Mouse (Mus musculus) MEL (cell line): ENCODE data around the gene Csnk2a2. TPM values are rescaled to one million over a fixed set of nuclear protein-coding genes. Genes with fewer than 3 reads are reported as not detected.

Experiments used
- DNase-seq: peaks from one replicate; pipeline ENCODE4 v3.0.0; 2011; ENCODE audit warnings: low read depth, low spot score
- H3K27ac ChIP-seq: 2 replicates; pipeline ENCODE4 v1.5.1; 2012; ENCODE audit warnings: low read depth, mild to moderate bottlenecking, control low read depth, low read length, moderate library complexity; ENCODE audit not compliant: control insufficient read depth
- H3K27me3 ChIP-seq, 2 experiments: fragments of 150-350 bp in 1 of 2; sonication (generic) in 1 of 2; 2 replicates each; pipeline ENCODE4 v1.6.1; 2012; ENCODE audit warnings: low read length in 2 of 2, mild to moderate bottlenecking in 2 of 2, improper control_type of control experiment in 1 of 2, moderate library complexity in 1 of 2; ENCODE audit not compliant: insufficient read depth in 2 of 2, control insufficient read depth in 1 of 2
- H3K36me3 ChIP-seq, 2 experiments: 2 replicates each; pipeline ENCODE4 v1.6.1; 2012 to 2014; ENCODE audit warnings: low read length in 2 of 2, improper control_type of control experiment in 1 of 2, inconsistent platforms in 1 of 2, mild to moderate bottlenecking in 1 of 2; ENCODE audit not compliant: insufficient read depth in 2 of 2, control insufficient read depth in 1 of 2
- H3K4me1 ChIP-seq, 2 experiments: fragments of 150-350 bp in 1 of 2; sonication (generic) in 1 of 2; 2 replicates each; pipeline ENCODE4 v1.6.1; 2012; ENCODE audit warnings: low read length in 2 of 2, improper control_type of control experiment in 1 of 2, mild to moderate bottlenecking in 1 of 2; ENCODE audit not compliant: insufficient read depth in 2 of 2, control insufficient read depth in 1 of 2
- H3K4me3 ChIP-seq, 2 experiments: fragments of 150-350 bp in 1 of 2; sonication (generic) in 1 of 2; 2 replicates each; pipeline ENCODE4 v1.5.1; 2012; ENCODE audit warnings: low read depth in 2 of 2, low read length in 2 of 2, mild to moderate bottlenecking in 2 of 2, moderate library complexity in 2 of 2, control low read depth in 1 of 2, improper control_type of control experiment in 1 of 2; ENCODE audit not compliant: control insufficient read depth in 1 of 2, insufficient read depth in 1 of 2
- H3K79me2 ChIP-seq: 2 replicates; pipeline ENCODE4 v1.6.1; 2012; ENCODE audit warnings: mild to moderate bottlenecking, low read length, moderate library complexity; ENCODE audit not compliant: control insufficient read depth, poor library complexity, insufficient read depth
- H3K9ac ChIP-seq: 2 replicates; pipeline ENCODE4 v1.6.1; 2012; ENCODE audit warnings: low read depth, mild to moderate bottlenecking, control low read depth, low read length, moderate library complexity; ENCODE audit not compliant: control insufficient read depth, poor library complexity, severe bottlenecking
- H3K9me3 ChIP-seq: fragments of 150-350 bp; sonication (generic); replicated peaks from 2 replicates; pipeline ENCODE4 v1.6.1; 2012; ENCODE audit warnings: mild to moderate bottlenecking, low read length, improper control_type of control experiment, moderate library complexity; ENCODE audit not compliant: insufficient read depth
- CHD2 ChIP-seq: IDR thresholded peaks from 2 replicates; pipeline ENCODE4 v1.6.1; 2011; ENCODE audit warnings: low read length, improper control_type of control experiment
- CTCF ChIP-seq, 3 experiments: IDR thresholded peaks in 2 of 3; conservative IDR thresholded peaks in 1 of 3; 2 replicates each; pipeline ENCODE4 v1.5.1; 2011 to 2012; ENCODE audit warnings: low read length in 3 of 3, low read depth in 2 of 3, mild to moderate bottlenecking in 2 of 3, improper control_type of control experiment in 1 of 3, inconsistent platforms in 1 of 3, mixed read lengths in 1 of 3, moderate library complexity in 1 of 3; ENCODE audit not compliant: control insufficient read depth in 1 of 3, insufficient read depth in 1 of 3, poor library complexity in 1 of 3, severe bottlenecking in 1 of 3
- E2F4 ChIP-seq: IDR thresholded peaks from 2 replicates; pipeline ENCODE4 v1.6.1; 2011; ENCODE audit warnings: low read depth, low read length, improper control_type of control experiment, borderline replicate concordance
- EP300 ChIP-seq, 2 experiments: IDR thresholded peaks; 2 replicates each; pipeline ENCODE4 v1.6.1; 2011; ENCODE audit warnings: improper control_type of control experiment in 2 of 2, low read length in 2 of 2, low read depth in 1 of 2, mild to moderate bottlenecking in 1 of 2
- ETS1 ChIP-seq: IDR thresholded peaks from 2 replicates; pipeline ENCODE4 v1.6.1; 2012; ENCODE audit warnings: low read depth, mild to moderate bottlenecking, inconsistent platforms, low read length, improper control_type of control experiment, moderate library complexity
- GATA1 ChIP-seq: IDR thresholded peaks from 2 replicates; pipeline ENCODE4 v1.6.1; 2011; ENCODE audit warnings: low read depth, low read length, improper control_type of control experiment
- HCFC1 ChIP-seq: IDR thresholded peaks from 2 replicates; pipeline ENCODE4 v1.6.1; 2012; ENCODE audit warnings: low read depth, mild to moderate bottlenecking, inconsistent platforms, low read length, improper control_type of control experiment, moderate library complexity
- JUND ChIP-seq: IDR thresholded peaks from 2 replicates; pipeline ENCODE4 v1.6.1; 2011; ENCODE audit warnings: low read depth, mild to moderate bottlenecking, improper control_type of control experiment, low read length
- MEF2A ChIP-seq: IDR thresholded peaks from 2 replicates; pipeline ENCODE4 v1.6.1; 2014; ENCODE audit warnings: low read depth, mild to moderate bottlenecking, inconsistent platforms, low read length, improper control_type of control experiment; ENCODE audit not compliant: poor library complexity, insufficient replicate concordance, severe bottlenecking; ENCODE audit errors: extremely low read depth
- NRF1 ChIP-seq: IDR thresholded peaks from 2 replicates; pipeline ENCODE4 v1.6.1; 2014; ENCODE audit warnings: low read depth, mild to moderate bottlenecking, inconsistent platforms, low read length, improper control_type of control experiment, moderate library complexity; ENCODE audit not compliant: poor library complexity, insufficient read depth, severe bottlenecking
- POLR2A ChIP-seq, 2 experiments: IDR thresholded peaks; 2 replicates each; pipeline ENCODE4 v1.6.1; 2011 to 2012; ENCODE audit warnings: low read length in 2 of 2, mild to moderate bottlenecking in 2 of 2, control low read depth in 1 of 2, improper control_type of control experiment in 1 of 2, low read depth in 1 of 2, moderate library complexity in 1 of 2; ENCODE audit not compliant: control insufficient read depth in 1 of 2, insufficient read depth in 1 of 2, poor library complexity in 1 of 2
- RCOR1 ChIP-seq: IDR thresholded peaks from 2 replicates; pipeline ENCODE4 v1.6.1; 2012; ENCODE audit warnings: low read depth, mild to moderate bottlenecking, inconsistent platforms, low read length, improper control_type of control experiment
- SIN3A ChIP-seq: IDR thresholded peaks from 2 replicates; pipeline ENCODE4 v1.6.1; 2012; ENCODE audit warnings: low read length, improper control_type of control experiment, inconsistent platforms
- SMC3 ChIP-seq: IDR thresholded peaks from 2 replicates; pipeline ENCODE4 v1.6.1; 2011; ENCODE audit warnings: low read depth, low read length, improper control_type of control experiment
- TCF12 ChIP-seq: IDR thresholded peaks from 2 replicates; pipeline ENCODE4 v1.6.1; 2014; ENCODE audit warnings: low read depth, mild to moderate bottlenecking, inconsistent platforms, low read length, improper control_type of control experiment, moderate library complexity
- USF1 ChIP-seq: IDR thresholded peaks from 2 replicates; pipeline ENCODE4 v1.6.1; 2014; ENCODE audit warnings: low read depth, mild to moderate bottlenecking, inconsistent platforms, low read length, improper control_type of control experiment, moderate library complexity
- ZKSCAN1 ChIP-seq: IDR thresholded peaks from 2 replicates; pipeline ENCODE4 v1.6.1; 2012; ENCODE audit warnings: low read depth, mild to moderate bottlenecking, inconsistent platforms, low read length, improper control_type of control experiment, moderate library complexity
- polyA plus RNA-seq, 2 experiments: library from polyadenylated mRNA; stranded (reverse) in 1 of 2; unstranded in 1 of 2; fragments of >175 nt in 1 of 2; fragments of >200 nt in 1 of 2; gene quantifications; 2 replicates each; pipeline versions ENCODE4 v1.2.1 to v1.2.4; 2012; ENCODE audit warnings: low replicate concordance in 2 of 2, low read depth in 1 of 2; ENCODE audit not compliant: insufficient read length in 2 of 2, insufficient read depth in 1 of 2, missing spikeins in 1 of 2
- total RNA-seq: library from RNA; depleted of rRNA; stranded (reverse); fragments of 300-350 nt; gene quantifications from 2 replicates; pipeline ENCODE4 v1.2.3, GENCODE M21; 2012

The Csnk2a2 gene
- total and polyA plus RNA-seq, 3 experiments = 44.0 to 121 TPM; not detected in 1

- Histone ChIP-seq H3K4me3 (no peak overlapping the region), H3K4me1 (peaks cover 15 to 23% of the 10 kb centered on the region in 2 experiments), H3K36me3 (peaks cover 31 to 49% of the 10 kb centered on the region in 2 experiments), H3K9me3 (no peaks in the 10 kb centered on the region), H3K27ac (peak overlapping the region; percentile 50; the same call in 1 of the 2 replicates), H3K9ac (no peak overlapping the region), H3K79me2 (no peaks in the 10 kb centered on the region), H3K27me3 (no peaks in the 10 kb centered on the region)
- peak; percentile 49; the same call in 1 of the 2 replicates for TF ChIP-seq RCOR1
- no peak for TF ChIP-seq USF1
- no peak for TF ChIP-seq POLR2A (IDR thresholded peaks at IDR 0.05; ENCODE audit: control insufficient read depth in 1 of 2, insufficient read depth in 1 of 2, low read depth in 1 of 2, low read length in 2 of 2, poor library complexity in 1 of 2)
- TF ChIP-seq GATA1 = peak; percentile 67
- peak; percentile 86 for TF ChIP-seq SIN3A
- peak; percentile 77 to 81 for TF ChIP-seq EP300 (IDR thresholded peaks at IDR 0.05; ENCODE audit: low read depth in 1 of 2, low read length in 2 of 2)
- TF ChIP-seq ETS1 = peak; percentile 98
- DNase-seq = peak; percentile 64
These were observed 20.8 kb downstream of the Csnk2a2 start for GRCm38 (mm10) chr8:95468995-95469394.

GRCm38 (mm10) chr8:95466543-95466942, 23.3 kb downstream of the Csnk2a2 start:
- no peaks in the 10 kb centered on the region for H3K9me3 ChIP-seq
- H3K27ac ChIP-seq = no peak overlapping the region
- H3K79me2 ChIP-seq = no peaks in the 10 kb centered on the region
- H3K4me1 ChIP-seq = peaks cover 15 to 23% of the 10 kb centered on the region in 2 experiments
- H3K27me3 ChIP-seq = no peaks in the 10 kb centered on the region
- no peak overlapping the region for H3K4me3 ChIP-seq
- TF ChIP-seq SMC3 (no peak), CHD2 (no peak), JUND (no peak), MEF2A (no peak), TCF12 (no peak), ZKSCAN1 (no peak), CTCF (IDR thresholded peaks at IDR 0.05 in 2 of 3, conservative IDR thresholded peaks at IDR 0.05 in 1 of 3; ENCODE audit: control insufficient read depth in 1 of 3, insufficient read depth in 1 of 3, low read depth in 2 of 3, low read length in 3 of 3, poor library complexity in 1 of 3, severe bottlenecking in 1 of 3) (no peak), POLR2A (IDR thresholded peaks at IDR 0.05; ENCODE audit: control insufficient read depth in 1 of 2, insufficient read depth in 1 of 2, low read depth in 1 of 2, low read length in 2 of 2, poor library complexity in 1 of 2) (no peak), HCFC1 (no peak), NRF1 (no peak), E2F4 (no peak), RCOR1 (no peak)
- no peak overlapping the region for H3K9ac ChIP-seq
- peaks cover 31 to 44% of the 10 kb centered on the region in 2 experiments for H3K36me3 ChIP-seq
- no peak for DNase-seq
